Mouse (Mus musculus) olfactory bulb, adult 2 months (tissue): ENCODE results near the gene Mif4gd.

Source experiments
- CTCF ChIP-seq: fragments of 200-500 bp; IDR thresholded peaks from 2 replicates; pipeline ENCODE4 v1.5.1; 2012; ENCODE audit warnings: low read depth, mild to moderate bottlenecking, low read length, moderate library complexity; ENCODE audit not compliant: insufficient read depth
- POLR2A ChIP-seq: fragments of 200-500 bp; IDR thresholded peaks from 2 replicates; pipeline ENCODE4 v1.6.1; 2012; ENCODE audit warnings: mild to moderate bottlenecking, low read depth, low read length, moderate library complexity; ENCODE audit not compliant: insufficient read depth

GRCm38 (mm10) chr11:115595209-115595608, 17.6 kb downstream of the Mif4gd start:
- no peak for TF ChIP-seq CTCF
- no peak for TF ChIP-seq POLR2A
